Mouse (Mus musculus) kidney, adult 2 months (tissue): ENCODE data around the gene Abcb10. TPM values are rescaled to one million over a fixed set of nuclear protein-coding genes. Genes with fewer than 3 reads are reported as not detected.
"Not testable (repeated sequence)": the region's sequence is repeated elsewhere in the genome, so short reads cannot be mapped to it uniquely, and the experiment has no call there.

Experiments
- DNase-seq: peaks from one replicate; pipeline ENCODE4 v3.0.0; 2021
- H3K27ac ChIP-seq: fragments of 200-500 bp; 2 replicates; pipeline ENCODE4 v1.5.1; 2012; ENCODE audit warnings: low read depth, low read length, control low read depth, inconsistent platforms; ENCODE audit not compliant: insufficient read depth
- H3K27me3 ChIP-seq: fragments of 200-500 bp; replicated peaks from 2 replicates; pipeline ENCODE4 v1.6.1; 2012; ENCODE audit warnings: mild to moderate bottlenecking, moderate library complexity, low read length, inconsistent platforms; ENCODE audit not compliant: control insufficient read depth, insufficient read depth
- H3K36me3 ChIP-seq: fragments of 200-500 bp; 2 replicates; pipeline ENCODE4 v1.6.1; 2012; ENCODE audit warnings: mild to moderate bottlenecking, moderate library complexity, low read length, inconsistent platforms; ENCODE audit not compliant: control insufficient read depth, insufficient read depth
- H3K4me1 ChIP-seq: fragments of 200-500 bp; 2 replicates; pipeline ENCODE4 v1.6.1; 2011; ENCODE audit warnings: low read length; ENCODE audit not compliant: control insufficient read depth, insufficient read depth
- H3K4me3 ChIP-seq: fragments of 200-500 bp; 2 replicates; pipeline ENCODE4 v1.5.1; 2011; ENCODE audit warnings: mild to moderate bottlenecking, low read depth, low read length, control low read depth; ENCODE audit not compliant: insufficient read depth
- CTCF ChIP-seq: fragments of 200-500 bp; conservative IDR thresholded peaks from 2 replicates; pipeline ENCODE4 v1.5.1; 2011; ENCODE audit warnings: low read depth, mild to moderate bottlenecking, control low read depth, low read length, moderate library complexity, mixed read lengths; ENCODE audit not compliant: insufficient read depth, insufficient read length
- POLR2A ChIP-seq: fragments of 200-500 bp; IDR thresholded peaks from one replicate; pipeline ENCODE4 v1.6.1; 2011; ENCODE audit warnings: low read depth, low read length, control low read depth
- WGBS: fragments of 180-500 bp; shearing (Covaris S2); methylation state at CpG from one replicate; pipeline ENCODE4 v1.1.7; 2018; 5-methylcytosine and 5-hydroxymethylcytosine counted together
- polyA plus RNA-seq: library from polyadenylated mRNA; depleted of rRNA; stranded (reverse); fragments of >200 nt; gene quantifications from 2 replicates; pipeline ENCODE4 v1.2.3, GENCODE M21; 2012

The Abcb10 gene
- polyA plus RNA-seq, 1 experiment = 16.5 TPM

DNA sequence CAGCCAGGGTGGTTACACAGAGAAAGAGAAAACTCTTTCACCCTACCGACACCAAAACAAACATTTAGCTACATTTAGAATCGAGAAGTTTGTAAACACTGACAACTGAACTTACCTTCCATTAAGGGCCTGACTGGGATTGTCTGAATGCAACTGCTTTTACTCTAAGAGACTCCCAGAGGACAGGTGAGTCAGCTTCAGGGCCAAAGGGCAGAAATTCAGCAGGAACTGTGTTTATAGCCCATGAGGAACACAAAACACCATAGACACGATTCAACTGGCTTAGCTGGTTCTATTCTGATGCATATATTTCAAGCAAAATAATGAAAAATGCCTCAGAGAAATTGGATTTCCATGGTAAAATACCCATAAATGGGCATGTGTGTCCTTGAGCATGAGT, 31.8 kb upstream of the Abcb10 start:
- TF ChIP-seq CTCF (no peak), POLR2A (no peak)
- H3K4me1 ChIP-seq = peaks cover 7% of the 10 kb centered on the region; the same call in 1 of the 2 replicates
- H3K4me3 ChIP-seq = no peak overlapping the region
- DNase-seq = peak; percentile 11
- no peak overlapping the region for H3K27ac ChIP-seq
- H3K27me3 ChIP-seq = no peaks in the 10 kb centered on the region
- WGBS = 53% methylated on average over 3 of the region's 3 CpGs
- no peaks in the 10 kb centered on the region for H3K36me3 ChIP-seq

DNA sequence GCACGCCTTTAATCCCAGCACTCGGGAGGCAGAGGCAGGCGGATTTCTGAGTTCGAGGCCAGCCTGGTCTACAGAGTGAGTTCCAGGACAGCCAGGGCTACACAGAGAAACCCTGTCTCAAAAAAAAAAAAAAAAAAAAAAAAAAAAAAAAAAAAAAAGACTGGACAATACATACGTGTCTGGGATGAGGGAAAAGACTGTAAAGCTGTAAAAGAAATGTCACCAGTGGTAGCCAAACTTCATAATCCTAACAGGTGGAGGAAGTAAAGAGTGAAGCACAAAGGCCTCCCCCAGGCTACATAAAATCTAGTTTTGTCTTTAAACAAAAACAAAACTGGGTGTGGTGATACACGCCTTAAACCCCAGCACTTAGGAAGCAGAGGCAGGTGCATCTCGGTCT, 31.4 kb upstream of the Abcb10 start:
- not testable (repeated sequence) for DNase-seq, H3K4me1 ChIP-seq, H3K27me3 ChIP-seq, H3K27ac ChIP-seq, H3K4me3 ChIP-seq, H3K36me3 ChIP-seq
- 88% methylated on average over 7 of the region's 7 CpGs for WGBS

DNA sequence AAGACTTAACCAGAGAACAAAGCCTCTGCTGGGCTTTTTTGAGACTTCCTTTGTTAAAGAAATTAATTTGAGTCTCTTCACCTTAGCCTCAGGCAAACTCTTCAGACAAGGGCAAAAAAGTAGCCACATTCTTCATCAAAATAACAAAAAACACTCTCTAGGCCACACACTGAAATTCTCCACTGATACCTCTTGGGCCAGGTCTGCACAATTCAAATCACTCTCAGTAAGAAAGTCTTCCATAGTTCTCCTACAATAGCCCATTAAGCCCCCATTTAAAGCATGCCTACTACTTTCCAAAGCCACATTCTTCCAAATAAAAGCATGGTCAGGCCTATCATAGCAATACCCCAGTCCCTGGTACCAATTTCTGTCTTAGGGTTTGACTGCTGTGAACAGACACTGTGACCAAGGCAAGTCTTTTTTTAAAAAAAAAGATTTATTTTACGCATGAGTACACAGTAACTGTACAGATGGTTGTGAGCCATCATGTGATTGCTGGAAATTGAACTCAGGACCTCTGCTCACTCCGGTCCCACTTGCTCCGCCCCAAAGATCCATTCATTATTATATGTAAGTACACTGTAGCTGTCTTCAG, 29.2 kb upstream of the Abcb10 start:
- Histone ChIP-seq H3K4me3 (no peak overlapping the region), H3K36me3 (no peaks in the 10 kb centered on the region), H3K4me1 (no peaks in the 10 kb centered on the region), H3K27ac (no peak overlapping the region), H3K27me3 (no peaks in the 10 kb centered on the region)
- WGBS = 82% methylated on average over 3 of the region's 3 CpGs
- no peak for DNase-seq
- TF ChIP-seq CTCF = no peak

DNA sequence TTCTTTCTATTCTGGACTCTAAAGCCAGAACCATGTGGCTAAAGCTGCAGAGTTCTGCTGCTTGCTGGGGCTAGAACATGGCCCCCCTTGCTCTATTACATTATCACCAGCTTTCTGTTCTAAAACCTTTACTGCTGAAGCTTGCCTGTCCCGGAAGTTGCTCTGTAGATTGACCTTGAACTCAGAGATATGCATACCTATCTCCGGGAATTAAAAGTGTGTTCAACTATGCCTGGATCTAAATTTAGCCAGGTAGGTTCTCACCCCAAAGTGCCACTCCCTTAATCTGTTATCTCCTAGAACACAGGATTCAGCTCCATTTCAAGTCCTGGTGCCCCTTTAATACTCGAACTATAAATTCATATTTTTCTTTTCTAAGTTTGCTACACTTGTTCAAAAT, 28.7 kb upstream of the Abcb10 start:
- Histone ChIP-seq H3K4me1 (no peaks in the 10 kb centered on the region), H3K36me3 (no peaks in the 10 kb centered on the region; the same call in 1 of the 2 replicates), H3K4me3 (no peak overlapping the region), H3K27ac (no peak overlapping the region), H3K27me3 (no peaks in the 10 kb centered on the region)
- TF ChIP-seq POLR2A (no peak), CTCF (no peak)
- DNase-seq = no peak
- WGBS = 71% methylated on average over 3 of the region's 3 CpGs

DNA sequence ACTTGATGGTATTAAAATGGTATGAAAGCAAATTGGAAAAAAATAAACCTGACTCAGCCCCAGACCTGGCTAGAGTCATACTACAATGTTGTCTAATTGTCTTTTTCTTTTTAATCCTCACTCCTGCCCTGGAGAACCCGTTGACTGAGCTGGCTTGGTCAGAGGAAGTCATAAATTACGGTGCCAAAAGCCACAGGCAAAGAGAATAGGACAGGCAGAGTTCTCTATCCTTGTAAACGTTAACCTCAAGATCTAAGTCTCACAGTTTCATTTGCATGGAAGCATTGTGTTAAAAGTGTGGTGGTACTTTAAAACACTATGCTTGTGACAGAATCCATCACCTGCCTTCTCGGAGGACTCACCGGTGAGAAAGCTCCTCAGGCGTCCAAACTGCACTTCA, 24.9 kb upstream of the Abcb10 start:
- no peak for TF ChIP-seq POLR2A
- TF ChIP-seq CTCF = no peak
- H3K27ac ChIP-seq = no peak overlapping the region
- H3K4me3 ChIP-seq = no peak overlapping the region
- H3K27me3 ChIP-seq = no peaks in the 10 kb centered on the region
- H3K36me3 ChIP-seq = no peaks in the 10 kb centered on the region; the same call in 1 of the 2 replicates
- 40% methylated on average over 6 of the region's 6 CpGs for WGBS
- no peak for DNase-seq
- H3K4me1 ChIP-seq = no peaks in the 10 kb centered on the region

DNA sequence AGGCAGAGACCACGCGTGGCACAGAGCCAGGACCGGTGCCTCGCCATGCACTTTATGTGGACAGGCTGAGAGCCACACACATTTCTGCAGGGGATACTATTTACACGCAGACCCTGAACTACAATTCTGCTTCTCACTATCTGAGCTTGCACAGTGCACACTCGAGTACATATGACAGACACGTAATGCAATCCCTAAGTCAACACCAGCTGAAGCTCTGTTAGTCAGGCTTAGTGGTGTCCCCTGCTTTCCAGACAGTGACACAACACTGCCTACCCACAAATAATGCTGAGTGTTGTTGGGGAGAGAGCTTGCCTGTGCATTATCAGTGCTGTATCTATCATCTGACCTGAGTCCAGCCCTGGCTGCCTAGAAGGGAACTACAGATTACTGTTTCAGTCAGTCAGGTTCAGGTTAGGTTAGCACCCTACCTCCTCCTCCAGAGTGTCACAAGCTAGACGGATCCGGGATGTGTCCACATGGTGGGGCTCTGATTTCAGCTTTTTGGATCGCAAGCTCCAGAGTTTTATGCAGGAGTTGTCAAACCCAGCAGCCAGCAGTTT, 19.7 kb upstream of the Abcb10 start:
- no peak overlapping the region for H3K27ac ChIP-seq
- 80% methylated on average over 10 of the region's 10 CpGs for WGBS
- H3K27me3 ChIP-seq = no peaks in the 10 kb centered on the region
- no peaks in the 10 kb centered on the region for H3K4me1 ChIP-seq
- no peaks in the 10 kb centered on the region; the same call in 1 of the 2 replicates for H3K36me3 ChIP-seq
- no peak overlapping the region for H3K4me3 ChIP-seq
- TF ChIP-seq CTCF (no peak), POLR2A (no peak)
- no peak for DNase-seq

DNA sequence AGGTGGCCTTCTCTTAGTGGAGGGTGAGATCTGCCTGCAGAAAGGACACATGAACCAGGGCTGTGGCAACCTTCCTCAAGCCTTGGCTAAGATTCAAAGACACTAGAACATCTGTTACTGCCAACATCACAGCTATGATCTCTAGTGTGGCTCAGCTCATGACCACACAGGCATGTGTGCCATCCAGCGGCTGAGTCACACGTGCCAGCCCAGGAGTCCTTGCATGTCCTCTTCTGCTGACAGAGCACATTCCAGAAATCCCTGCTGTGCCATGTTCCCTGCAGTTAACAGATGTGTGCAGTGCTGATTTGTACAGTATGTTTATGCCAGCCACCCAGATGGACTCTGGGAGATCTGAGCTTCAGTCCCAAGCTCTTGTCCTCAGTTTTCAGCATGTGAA, 16.6 kb upstream of the Abcb10 start:
- no peaks in the 10 kb centered on the region for H3K27me3 ChIP-seq
- peaks cover 2% of the 10 kb centered on the region; the same call in 1 of the 2 replicates for H3K36me3 ChIP-seq
- H3K4me1 ChIP-seq = no peaks in the 10 kb centered on the region
- H3K27ac ChIP-seq = no peak overlapping the region
- DNase-seq = peak; percentile 5
- 51% methylated on average over 2 of the region's 2 CpGs for WGBS
- no peak for TF ChIP-seq POLR2A
- TF ChIP-seq CTCF = no peak
- no peak overlapping the region for H3K4me3 ChIP-seq

DNA sequence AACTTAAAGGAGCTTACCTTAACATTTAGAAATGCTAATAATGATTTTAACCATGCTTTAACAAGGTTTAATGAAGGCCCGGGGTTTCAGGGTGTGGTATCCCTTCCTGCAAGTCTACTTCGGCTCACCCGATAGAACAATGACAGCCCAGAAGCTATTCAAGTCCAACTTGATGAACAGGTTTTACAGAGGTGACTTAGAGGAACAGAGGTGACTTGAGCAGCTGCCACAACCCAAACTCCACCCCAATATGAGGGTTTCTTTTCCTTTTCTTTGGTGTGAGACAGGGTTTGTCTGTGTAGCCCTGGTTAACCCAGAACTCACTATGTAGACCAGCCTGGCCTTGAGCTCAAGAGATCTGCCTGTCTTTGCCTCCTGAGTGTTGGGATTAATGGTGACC, 11.1 kb upstream of the Abcb10 start:
- Histone ChIP-seq H3K4me3 (no peak overlapping the region), H3K36me3 (peaks cover 2% of the 10 kb centered on the region; the same call in 1 of the 2 replicates), H3K27me3 (no peaks in the 10 kb centered on the region), H3K27ac (no peak overlapping the region), H3K4me1 (no peaks in the 10 kb centered on the region)
- DNase-seq = no peak
- TF ChIP-seq CTCF (no peak), POLR2A (no peak)
- 79% methylated on average over 3 of the region's 3 CpGs for WGBS
